Mouse (Mus musculus) CD4-positive, CD25-positive, alpha-beta regulatory T cell, adult 2 months (primary cell): Measurements from ENCODE around the gene Arid2.
A peak's percentile ranks its signal among the peaks of the same experiment; 100 is the strongest.

Experiments
- DNase-seq: peaks from one replicate; pipeline ENCODE4 v3.0.0-alpha.2; 2012; ENCODE audit warnings: low read depth, low spot score

The Arid2 gene

DNA sequence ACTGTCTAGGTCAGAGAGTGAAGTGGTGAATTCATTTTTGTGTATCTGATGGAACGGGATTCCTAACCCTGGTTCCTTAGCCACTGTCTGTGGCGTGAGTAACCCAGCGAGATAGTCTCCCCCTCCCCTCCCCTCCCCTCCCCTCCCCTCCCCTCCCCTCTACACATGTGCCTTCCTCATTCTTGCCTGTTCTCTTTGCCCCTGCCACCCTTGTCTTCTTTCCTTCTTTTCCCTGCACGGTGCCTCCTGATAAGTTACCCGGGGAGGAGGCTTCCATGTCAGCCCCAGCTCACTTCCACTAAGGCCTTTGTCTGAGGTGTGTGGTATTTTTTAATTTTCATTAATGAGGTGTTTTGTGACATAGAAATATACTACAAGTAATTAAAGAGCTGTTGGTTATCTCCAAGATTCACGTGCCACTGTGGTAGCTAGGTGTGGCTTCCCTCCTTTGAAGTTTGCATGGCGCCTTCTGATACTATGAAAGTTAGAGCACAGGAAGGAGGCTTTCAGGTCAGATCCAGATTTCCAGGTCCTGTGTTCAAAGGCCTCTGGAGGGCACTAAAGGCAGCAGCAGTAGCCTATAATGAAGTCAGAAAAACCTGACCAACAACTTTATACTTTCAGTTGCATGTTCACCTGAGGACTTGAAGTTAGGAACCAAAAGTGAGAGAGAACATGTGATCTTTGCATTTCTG, 57.4 kb downstream of the Arid2 start:
- peak; percentile 46 for DNase-seq

DNA sequence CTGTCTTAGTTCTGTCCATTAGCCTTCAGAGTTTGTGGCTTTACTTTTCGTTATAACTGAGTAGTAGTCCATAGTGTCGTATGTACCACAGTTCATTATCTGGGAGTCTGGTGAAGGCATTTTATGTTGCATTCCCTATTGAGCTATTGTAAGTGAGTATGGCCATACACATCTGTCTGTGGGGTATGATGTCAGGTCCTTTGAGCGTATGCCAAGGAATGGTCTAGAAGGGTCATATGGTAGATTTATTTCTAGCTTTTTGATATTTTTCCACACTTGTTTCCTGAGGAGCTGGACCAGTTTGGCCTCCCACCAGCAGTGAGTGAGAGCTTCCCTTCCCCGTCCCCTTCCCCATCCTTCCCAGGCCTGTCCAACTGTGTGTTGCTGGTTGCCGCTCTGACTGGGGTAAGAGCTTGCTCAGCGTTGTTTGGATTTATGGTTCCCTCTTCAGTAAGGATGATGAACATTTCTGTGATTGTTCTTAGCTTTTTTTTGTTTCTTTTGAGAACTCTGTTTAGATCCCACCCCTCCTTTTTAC, 58.1 kb downstream of the Arid2 start:
- no peak for DNase-seq

DNA sequence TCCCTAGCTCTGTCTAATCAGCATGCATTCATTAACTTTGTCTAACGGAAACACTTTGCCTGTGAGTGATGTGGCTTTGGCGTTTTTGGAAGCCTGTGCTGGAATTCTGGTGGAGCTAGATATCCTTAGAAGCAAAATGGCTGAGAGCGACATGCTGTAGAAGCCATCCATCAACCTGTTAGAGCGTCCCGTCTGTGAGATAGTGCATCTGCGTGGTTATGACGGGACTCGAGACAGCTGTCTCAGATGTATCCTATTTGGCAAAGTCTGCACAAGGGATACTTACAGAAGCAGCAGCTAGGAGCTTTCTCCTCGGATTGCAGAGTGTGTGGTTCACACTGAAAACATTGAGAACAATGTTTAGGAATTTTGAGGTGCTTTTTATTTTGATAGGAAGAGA, 64.1 kb downstream of the Arid2 start:
- DNase-seq: no peak

DNA sequence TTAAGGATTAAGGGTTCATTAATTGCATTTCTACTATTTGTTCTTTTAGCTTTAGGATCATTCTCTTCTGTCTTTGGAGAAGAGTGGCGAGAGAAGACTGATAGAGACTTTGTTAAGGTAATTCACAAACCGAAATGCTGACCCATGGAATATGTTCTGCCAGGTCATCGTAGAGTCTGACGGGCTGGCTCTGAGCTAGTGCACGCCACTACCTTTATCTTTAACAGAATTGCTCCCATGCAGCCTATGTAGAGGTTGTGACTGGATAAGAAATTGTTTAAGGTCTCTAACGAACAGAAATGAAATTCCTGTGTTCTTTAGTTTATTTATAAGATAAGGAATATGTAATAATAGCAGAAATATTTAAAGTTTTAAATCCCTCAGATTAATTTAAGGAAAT, 71.6 kb downstream of the Arid2 start:
- DNase-seq: no peak

DNA sequence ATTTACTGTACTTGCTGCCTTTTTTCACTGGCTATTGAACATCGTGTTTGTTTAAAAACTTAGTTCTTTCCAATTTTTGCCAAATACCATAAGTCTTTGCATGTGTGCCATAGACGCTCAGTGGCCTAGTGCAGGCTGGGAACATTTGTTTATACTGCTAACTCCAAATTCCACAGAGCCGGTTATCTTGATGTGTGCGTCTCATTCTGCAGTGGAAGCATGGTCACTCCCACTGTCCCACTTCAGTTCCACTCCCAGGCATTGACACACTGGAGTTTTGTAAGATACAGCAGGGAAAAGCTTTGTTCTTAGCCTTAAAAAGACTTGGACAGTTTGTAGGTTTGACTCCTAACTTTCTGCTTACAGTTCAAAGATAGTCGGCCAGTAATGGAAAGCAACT, 73.3 kb downstream of the Arid2 start:
- DNase-seq: no peak

DNA sequence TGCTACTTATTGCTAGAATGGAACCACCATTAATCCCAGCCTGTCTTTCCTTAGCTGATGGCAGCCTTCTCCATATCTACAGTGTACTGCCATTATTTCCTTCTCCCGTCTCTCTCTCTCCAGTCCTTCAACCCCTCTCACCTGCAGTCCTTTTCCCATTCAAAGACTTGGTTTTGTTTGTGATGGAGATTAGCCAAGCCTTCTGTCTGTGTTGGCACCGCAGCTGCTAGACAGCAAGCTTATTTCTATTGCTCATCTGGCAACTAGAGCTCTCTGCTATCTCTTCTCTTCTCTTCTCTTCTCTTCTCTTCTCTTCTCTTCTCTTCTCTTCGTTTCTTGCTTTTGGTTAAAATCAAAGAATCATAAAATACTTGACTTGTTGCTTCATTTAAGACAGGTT, 78.0 kb downstream of the Arid2 start:
- no peak for DNase-seq

DNA sequence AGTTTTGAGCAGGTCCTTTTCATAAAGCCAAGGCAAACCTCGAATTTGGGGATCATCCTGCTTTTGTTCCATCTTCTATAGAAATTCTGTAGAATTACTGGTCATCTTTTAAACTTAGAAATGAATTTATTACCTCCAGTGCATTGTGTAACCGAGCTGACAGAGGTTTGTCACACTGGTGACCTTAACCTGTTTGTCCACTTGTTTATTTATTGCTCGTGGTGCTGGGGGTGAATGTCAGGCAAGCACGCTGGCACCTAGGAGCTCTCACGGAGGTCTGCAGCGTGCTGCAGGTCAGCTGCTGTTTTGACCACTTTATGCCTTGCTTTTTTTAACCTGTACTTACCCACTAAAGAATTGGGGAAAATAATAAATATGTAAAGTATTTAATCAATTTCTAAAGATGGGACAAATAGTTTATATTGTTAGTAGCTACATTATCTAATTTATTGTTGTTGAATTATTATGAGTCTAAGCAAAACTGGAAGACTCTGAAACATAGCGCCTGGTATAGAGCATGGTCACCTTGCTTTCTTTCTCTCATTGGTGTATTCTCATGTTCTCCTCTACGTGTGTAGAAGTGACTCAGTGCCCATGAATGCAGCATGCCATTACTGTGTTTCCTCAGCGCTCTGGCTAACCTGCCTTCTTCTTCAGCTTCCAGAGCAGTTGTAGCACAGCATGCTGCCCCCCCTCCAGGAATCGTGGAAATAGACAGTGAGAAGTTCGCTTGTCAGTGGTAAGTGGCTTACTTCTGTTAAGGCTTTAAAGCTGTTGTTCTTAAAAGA, 79.1 kb downstream of the Arid2 start:
- DNase-seq: no peak

DNA sequence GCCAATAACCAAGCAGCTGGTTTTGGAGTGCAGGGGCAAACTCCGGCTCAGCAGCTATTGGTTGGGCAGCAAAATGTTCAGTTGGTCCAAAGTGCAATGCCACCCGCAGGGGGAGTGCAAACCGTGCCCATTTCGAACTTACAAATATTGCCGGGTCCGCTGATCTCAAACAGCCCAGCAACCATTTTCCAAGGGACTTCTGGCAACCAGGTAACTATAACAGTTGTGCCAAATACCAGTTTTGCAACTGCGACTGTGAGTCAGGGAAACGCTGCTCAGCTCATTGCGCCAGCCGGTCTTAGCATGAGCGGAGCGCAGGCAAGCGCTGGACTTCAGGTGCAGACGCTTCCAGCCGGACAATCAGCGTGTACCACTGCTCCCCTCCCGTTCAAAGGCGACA, 84.0 kb downstream of the Arid2 start:
- no peak for DNase-seq

DNA sequence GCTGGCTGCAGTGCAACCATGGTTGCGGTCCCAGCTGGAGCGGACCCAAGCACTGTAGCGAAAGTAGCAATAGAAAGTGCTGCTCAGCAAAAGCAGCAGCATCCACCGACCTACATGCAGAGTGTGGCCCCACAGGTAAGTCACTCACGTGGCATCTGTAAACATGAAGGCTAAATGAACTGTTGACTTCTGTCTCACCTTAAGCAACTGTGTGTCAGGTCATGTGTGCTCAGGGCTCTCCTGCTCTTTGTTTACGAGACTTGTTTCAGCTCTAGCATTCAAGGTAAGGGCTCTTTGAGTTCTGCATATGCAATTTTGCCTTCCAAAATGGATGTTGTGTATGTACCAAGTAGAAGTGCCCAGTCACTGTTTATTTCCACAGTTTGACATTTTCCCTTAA, 85.3 kb downstream of the Arid2 start:
- no peak for DNase-seq

DNA sequence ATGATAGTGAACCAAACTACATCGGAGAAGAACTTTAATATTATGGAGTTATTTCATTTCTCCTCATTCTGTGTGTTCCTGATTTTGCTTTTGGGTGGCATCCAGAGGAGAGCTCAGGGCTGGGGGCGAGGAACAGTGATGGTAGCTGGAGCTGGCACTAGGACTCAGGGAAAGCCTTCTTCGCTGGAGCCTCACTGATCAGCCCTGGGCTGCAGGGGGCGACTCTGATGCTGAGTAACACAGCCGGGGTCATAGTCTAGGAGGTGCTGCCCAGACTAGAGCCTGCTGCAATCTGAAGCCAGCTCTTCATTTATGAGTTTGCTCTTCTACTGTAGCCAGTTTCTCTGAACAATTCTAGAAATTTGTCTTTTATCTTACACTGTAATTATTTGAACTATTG, 85.8 kb downstream of the Arid2 start:
- DNase-seq: peak; percentile 10

DNA sequence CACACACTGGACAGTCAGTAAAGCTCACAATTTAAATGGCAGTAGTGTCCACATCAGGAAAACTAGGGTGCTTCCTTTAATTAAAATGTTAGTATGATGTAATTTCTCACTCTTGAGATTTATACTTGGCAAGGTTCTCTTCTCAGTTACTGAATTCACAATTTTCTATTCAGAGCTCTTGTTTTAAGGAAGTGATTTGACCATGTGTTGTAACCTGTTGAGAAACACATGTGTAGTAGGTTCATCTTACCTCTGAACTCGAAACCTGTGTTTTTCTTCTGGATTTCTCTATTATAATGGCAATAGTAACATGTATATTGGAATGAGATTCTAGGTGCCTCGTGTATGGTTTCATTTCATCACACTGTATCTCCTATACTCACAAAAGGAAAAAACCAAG, 88.9 kb downstream of the Arid2 start:
- no peak for DNase-seq

DNA sequence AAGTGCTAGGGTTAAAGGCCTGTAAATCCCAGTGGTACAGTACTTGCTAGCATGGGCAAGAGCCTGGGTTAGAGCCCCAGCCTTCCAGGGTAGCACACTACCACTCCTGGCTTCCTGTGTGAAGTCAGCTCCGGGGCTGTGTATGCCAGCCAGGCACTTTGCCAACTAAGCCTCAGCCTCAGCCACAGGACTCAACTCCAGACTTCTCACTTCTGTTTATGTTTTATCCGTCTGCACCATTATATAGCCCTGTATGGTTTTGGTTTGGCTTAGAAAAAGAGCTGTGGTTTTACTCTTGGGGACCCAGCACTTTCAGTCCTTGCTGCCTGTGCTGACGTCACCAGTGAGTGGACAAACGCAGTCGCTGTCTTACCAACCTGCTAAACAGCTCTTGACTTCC, 89.9 kb downstream of the Arid2 start:
- DNase-seq: no peak

DNA sequence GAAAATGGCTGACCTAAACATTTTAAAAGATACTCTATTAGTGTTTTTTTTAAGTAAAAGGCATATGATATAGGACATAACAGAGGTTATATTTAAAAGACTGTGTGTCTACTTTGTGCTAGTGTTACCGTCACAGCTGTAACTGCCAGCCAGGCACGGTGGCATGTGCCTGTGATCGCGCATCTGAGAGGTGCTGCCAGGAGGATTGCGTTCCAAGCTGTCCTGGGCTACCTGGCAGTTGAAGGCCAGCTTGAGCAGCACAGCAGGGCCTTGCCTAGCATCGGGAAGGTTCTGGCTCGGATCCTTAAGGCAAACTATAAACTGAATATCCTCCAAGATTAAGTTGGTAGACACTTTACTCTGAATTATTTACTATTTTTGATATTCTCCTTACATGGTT, 90.4 kb downstream of the Arid2 start:
- DNase-seq: no peak

DNA sequence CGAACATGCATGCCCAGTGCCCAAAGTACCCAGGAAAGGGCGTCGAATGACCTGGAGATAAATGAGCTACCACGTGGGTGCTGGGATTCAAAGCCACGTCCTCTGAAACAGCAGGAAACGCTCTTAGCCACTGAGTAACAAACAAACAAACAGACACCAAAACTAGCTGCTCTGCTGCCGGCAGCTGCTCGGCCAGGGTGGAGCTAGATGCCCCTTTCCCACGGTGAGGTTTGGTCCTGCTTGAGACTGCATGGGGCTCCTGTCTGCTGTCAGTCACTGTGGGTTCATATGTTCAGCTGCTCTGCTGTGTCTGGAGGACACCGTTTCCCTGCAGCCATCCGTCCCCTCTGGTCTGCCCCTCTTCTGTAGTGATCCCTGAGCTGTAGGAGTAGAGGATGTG, 94.9 kb downstream of the Arid2 start:
- no peak for DNase-seq

DNA sequence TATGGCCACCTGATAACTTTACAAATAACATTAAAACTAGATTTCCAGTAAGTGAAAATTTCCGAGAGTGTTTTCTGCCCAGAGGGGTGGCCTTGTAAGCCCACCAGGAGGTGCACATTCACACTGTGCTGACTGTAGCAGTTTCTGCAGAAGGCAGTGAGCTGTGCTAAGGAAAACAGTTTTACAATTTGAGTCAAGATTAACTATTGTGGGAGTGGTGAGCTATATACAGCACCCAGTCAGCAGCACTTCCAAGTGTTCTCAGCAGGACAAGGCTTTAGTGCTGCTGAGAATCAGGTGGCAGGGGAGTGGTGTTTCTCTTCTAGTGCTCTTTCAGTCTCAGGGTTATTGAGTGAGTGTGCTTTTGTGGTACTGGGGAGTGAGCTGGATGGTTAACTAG, 101.2 kb downstream of the Arid2 start:
- DNase-seq: no peak

DNA sequence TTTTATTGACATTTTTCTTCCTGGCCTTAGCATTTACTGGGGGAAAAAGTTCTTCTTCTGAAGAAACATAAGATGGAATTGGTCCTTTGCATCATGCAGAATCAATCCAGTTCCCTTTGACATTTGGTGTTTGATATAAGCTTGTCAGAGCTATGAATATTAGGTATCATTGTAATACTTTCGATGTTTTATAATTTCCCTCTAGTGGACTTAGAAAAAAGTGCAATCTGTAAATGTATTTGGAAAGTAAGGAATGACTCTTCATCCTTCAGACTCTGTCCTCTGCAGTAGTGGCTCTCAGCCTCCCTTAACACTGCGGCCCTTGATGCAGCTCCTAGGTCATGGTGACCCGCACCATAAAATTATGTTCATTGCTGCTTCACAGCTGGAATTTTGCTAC, 105.6 kb downstream of the Arid2 start:
- DNase-seq: no peak

DNA sequence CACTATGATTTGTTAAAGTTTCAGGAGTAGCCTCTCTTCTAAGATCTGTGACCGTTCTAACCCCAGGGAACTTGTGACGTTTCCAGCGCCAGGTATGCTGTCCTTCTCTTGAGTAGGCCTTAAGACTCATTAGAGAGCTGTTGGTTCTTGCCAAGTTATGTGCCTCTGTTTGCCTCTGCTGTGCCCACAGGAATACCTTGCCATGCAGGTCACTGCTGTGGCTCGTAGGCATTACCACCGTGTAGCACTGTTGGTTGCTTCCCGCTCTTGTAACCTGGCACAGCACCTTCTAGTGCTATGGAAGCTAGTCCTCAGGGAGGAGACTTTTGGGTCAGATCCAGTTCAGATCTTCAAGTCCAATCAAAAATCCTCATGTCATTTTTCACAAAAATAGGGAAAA, 107.8 kb downstream of the Arid2 start:
- no peak for DNase-seq

DNA sequence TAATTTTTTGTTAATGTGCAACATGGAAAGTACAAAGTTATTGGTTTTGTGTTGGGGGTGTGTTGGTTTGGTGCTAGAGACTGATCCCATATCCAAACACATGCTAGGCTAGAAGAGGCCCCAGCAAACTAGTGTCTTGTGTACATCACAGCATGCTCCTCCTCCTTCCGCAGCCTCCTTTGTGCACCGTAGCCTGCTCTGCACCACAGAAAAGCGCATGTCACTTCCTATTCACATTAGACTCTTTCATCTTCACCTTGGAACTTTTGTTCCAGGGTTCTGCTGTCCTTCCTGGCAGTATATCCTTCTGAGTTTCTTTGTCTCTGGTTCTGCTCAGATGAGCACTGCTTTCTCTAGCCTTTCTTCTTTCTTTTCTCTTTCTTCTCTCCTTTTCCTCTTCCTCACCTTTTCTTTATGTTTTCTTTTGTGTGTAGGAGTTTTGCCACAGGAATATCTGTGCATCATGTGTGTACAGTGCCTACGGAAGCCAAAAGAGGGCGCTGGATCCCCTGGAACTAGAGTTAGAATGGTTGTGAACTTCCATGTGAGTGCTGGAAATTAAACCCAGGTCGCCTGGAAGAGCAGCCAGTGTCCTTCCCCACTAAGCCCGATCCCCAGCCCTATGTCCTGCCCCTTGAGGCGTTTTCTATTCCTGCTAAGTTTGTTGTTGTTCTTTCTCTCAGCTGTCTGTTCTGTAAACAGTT, 109.5 kb downstream of the Arid2 start:
- DNase-seq: no peak

DNA sequence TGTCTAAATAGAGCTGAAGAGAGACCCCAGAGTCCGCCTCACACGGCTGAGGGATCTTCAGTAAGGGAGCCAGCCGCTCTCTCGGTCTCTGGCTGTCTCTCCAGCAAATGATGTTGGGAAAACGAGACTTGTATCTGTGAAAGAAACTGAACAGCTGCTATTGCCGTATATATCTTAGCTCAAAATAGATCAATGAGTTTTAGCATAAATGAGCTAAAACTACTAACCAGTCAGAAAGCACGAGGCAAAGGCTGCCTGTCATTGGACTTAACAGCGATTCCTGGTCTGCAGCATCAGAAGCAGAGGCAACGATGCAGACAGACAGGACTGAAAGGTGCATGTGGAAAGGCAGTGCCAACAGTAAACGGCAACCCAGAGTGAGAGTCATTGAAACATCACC, 111.0 kb downstream of the Arid2 start:
- no peak for DNase-seq

DNA sequence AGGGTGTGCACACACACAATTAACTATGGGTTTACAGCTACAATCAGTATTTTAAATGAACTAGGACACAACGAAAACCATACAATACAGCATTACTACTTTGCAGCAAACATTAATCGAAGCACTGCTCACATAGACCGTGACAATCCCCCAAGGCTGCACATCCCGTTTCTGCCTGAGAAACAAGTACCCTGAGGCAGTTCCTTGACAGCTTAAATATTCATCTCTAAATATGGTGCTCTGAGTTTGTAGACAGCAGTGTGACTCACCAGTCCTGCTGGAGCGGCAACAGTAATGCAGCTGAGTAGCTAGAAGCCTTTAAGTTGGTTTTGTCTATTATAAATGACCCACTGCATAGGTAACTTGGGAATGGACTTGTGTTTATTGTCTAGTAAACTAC, 118.2 kb downstream of the Arid2 start:
- no peak for DNase-seq

DNA sequence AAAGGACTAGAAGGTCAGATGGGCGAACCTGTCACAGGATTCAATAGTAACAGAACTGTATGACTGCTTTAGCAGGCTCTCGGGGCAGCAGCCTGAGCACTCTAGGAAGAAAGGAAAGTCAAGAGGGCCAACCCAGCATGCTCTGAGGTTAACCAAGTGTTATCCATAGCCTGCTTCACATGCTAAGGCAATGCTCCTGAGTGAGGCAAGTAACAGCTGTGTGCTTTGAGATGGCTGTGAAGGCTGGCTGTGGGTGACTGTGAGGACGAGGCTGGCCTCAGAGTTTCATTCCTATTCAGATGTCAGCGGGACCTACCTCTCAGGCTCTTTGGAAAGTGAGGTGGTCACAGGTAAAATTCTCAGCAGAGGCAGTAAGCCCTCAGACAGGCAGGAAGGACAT, 118.9 kb downstream of the Arid2 start:
- DNase-seq: no peak

DNA sequence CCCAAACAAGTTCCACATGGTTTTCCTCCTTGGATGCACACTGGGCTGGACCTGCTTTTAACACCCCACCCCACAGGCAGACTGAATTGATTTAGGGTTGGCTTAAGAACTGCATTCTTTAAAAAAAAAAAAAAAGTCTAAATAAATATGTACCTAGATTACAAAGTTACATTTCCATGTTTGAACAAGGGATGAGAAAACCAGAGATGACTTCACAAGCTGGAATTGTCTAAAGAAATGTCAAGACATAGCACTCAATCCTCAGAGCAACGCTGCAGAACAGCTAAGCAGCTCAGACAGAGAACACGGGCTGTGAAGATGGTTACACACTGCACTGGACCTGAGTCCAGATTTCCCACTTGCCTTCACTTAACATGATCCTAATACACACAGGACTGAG, 119.8 kb downstream of the Arid2 start:
- DNase-seq: no peak

DNA sequence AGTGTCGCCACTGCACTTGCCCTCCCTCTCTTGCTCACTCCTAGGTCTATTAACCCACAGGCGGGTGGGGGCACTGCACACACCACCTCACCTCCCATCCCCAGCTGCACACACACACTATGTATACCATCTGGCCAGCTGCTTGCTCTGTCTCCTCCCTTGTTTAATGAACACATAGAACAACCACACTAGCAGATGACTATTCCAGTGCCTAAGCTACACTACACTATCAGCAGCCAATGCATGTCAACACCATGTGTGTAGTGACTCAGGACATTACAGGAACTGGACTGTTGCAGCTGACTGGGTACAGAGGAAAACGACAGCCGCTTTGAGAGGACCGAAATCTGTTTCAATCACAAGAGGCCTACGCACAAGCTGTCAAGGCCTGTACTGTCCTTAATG, 121.4 kb downstream of the Arid2 start:
- DNase-seq: no peak
